Mouse (Mus musculus): ENCODE results near the gene Dok3.

- no peak for TF ChIP-seq CTCF (IDR thresholded peaks at IDR 0.05; ENCODE audit: borderline replicate concordance, extremely low read depth, insufficient read depth, insufficient read length)
- TF ChIP-seq POLR2A (IDR thresholded peaks at IDR 0.05; ENCODE audit: borderline replicate concordance, extremely low read depth, insufficient read depth, insufficient read length, poor library complexity, severe bottlenecking) = no peak
Observed at GRCm38 (mm10) chr13:55523278-55523677, 5.8 kb downstream of the Dok3 start.

All from brain, embryonic 14.5 days (tissue).